Mouse (Mus musculus) erythroblast, embryonic 14.5 days (primary cell): ENCODE data around the gene Rflnb. TPM values are rescaled to one million over a fixed set of nuclear protein-coding genes. Genes with fewer than 3 reads are reported as not detected.

Experiments
- H3K27me3 ChIP-seq: 2 replicates; pipeline ENCODE4 v1.6.1; 2012; ENCODE audit warnings: inconsistent platforms; ENCODE audit not compliant: control insufficient read depth
- H3K36me3 ChIP-seq: 2 replicates; pipeline ENCODE4 v1.6.1; 2012; ENCODE audit warnings: mild to moderate bottlenecking, inconsistent platforms; ENCODE audit not compliant: control insufficient read depth
- H3K4me1 ChIP-seq: 2 replicates; pipeline ENCODE4 v1.6.1; 2012; ENCODE audit warnings: inconsistent platforms; ENCODE audit not compliant: control insufficient read depth
- H3K4me3 ChIP-seq: replicated peaks from 2 replicates; pipeline ENCODE3; 2012; ENCODE audit warnings: moderate library complexity, mild to moderate bottlenecking, inconsistent platforms
- H3K9me3 ChIP-seq: 2 replicates; pipeline ENCODE4 v1.6.1; 2012; ENCODE audit warnings: low read length, inconsistent platforms, mixed read lengths; ENCODE audit not compliant: control insufficient read depth
- GATA1 ChIP-seq: IDR thresholded peaks from 2 replicates; pipeline ENCODE4 v1.6.1; 2012; ENCODE audit warnings: low read length, inconsistent platforms, mixed read lengths
- TAL1 ChIP-seq: IDR thresholded peaks from 3 replicates; pipeline ENCODE4 v1.6.1; 2012; ENCODE audit warnings: low read length, inconsistent platforms, mixed read lengths
- polyA plus RNA-seq: library from polyadenylated mRNA; stranded (reverse); fragments of >175 nt; gene quantifications from 2 replicates; pipeline ENCODE4 v1.2.3, GENCODE M21; 2012

The Rflnb gene
- polyA plus RNA-seq, 1 experiment: 0.06 TPM

DNA sequence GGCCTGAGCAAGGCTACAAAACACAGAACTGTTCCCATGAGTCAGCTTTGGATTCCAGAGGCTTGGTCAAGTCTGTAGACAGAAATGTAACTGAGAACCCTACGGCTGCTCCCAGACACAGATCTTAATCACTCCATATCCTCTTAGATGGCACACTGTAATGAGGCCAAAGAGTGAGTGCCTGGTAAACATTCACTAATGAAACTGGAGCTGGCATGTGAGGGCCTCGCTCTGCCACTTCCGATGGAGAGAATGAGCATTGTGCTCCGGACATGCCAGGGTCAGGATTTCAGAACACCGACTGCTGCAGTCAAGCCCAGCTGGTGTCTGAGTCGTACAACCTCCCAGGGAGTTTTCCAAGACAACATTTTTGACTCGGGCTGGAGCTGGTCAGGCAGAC, 32.4 kb upstream of the Rflnb start:
- Histone ChIP-seq H3K4me1 (no peaks in the 10 kb centered on the region), H3K4me3 (no peak overlapping the region), H3K27me3 (no peaks in the 10 kb centered on the region), H3K9me3 (no peaks in the 10 kb centered on the region), H3K36me3 (peaks cover 2% of the 10 kb centered on the region; the same call in 1 of the 2 replicates)
- TF ChIP-seq GATA1: no peak
- no peak for TF ChIP-seq TAL1

DNA sequence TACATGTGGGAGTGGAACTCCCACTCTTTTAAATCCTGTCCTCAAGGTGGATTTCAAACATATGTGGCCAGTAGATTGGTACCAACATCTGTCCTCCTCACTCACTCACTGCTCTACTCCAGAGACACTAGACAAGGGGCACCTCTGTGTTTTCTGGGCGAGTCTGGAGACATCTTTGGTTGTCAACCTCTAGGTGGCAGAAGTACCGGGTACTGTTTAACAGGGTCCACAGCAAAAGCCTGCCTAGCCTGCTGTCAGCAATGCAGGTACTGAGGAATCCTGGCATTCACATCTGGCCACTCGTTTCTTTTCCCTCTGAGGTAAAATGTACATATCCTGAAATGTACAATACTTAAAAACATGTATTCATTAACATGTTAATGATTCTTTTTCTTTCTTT, 28.9 kb upstream of the Rflnb start:
- Histone ChIP-seq H3K4me3 (no peak overlapping the region), H3K27me3 (no peaks in the 10 kb centered on the region), H3K36me3 (peaks cover 2% of the 10 kb centered on the region; the same call in 1 of the 2 replicates), H3K4me1 (no peaks in the 10 kb centered on the region), H3K9me3 (no peaks in the 10 kb centered on the region)
- no peak for TF ChIP-seq TAL1
- TF ChIP-seq GATA1: no peak

DNA sequence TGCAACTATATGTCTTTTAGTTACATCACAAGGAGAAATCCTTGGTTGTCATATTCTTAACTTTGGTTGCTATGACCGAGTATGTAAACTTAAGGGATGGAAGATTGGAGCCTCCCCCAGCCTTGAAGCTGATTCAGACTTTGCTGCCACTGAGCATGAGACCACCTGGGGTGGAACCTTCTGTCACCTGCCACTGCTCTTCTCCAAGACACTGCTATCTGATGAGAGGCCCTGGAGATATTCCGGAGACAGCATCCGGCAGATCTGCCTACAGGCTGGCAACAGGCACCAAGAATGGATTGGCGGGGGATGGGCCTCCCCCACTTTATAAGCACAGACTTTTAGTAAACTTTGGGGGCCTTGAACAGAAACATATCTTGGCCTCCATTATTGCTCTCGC, 24.9 kb upstream of the Rflnb start:
- Histone ChIP-seq H3K27me3 (no peaks in the 10 kb centered on the region), H3K9me3 (no peaks in the 10 kb centered on the region), H3K4me3 (no peak overlapping the region), H3K4me1 (no peaks in the 10 kb centered on the region), H3K36me3 (peaks cover 2% of the 10 kb centered on the region; the same call in 1 of the 2 replicates)
- no peak for TF ChIP-seq GATA1
- TF ChIP-seq TAL1: no peak

DNA sequence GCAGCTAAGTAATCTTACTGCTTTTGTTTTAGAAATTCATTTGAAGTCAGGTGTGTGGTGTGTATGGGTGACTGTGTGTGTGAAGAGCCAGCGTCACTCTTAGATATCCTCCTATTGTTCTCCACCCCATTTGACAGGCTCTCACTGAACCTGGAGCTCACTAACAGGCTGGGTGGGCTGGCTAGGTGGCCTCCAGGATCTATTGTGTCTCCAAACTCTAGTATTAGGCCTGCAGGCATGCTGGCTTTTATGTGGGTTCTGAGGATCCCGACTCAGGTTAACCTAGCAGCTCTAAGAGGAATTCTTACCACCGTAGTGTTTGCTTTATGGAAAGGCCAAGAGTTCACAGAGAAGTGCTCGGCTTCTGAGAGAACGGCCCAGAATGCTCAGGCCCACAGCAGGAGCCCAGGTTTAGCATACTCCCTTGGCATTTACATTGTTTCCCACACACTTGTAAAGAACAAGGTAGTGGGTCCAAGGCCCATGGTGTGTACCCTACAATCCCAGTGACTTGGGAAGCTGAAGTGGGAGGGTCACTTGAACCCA, 23.5 kb upstream of the Rflnb start:
- no peaks in the 10 kb centered on the region for H3K9me3 ChIP-seq

DNA sequence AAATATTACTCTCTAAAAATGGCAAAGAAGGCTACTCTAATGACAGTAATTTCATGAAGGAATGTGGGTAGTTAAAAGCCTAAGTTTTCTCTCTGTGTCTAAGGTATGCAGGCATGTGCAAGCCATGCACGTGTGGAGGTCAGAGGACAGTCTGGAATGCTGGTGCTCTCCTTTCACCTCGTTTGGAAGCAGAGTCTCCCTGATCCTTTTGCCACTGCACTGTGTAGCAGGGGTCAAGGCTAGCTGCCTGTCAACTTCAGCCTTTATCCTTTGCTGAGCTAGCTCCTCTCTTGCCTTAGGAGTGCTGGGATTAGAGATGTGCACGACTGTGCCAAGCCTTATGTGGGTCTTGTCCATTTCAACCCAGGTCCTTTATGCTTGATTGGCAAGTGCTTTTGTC, 22.9 kb upstream of the Rflnb start:
- H3K4me3 ChIP-seq: no peak overlapping the region
- H3K9me3 ChIP-seq: no peaks in the 10 kb centered on the region
- H3K36me3 ChIP-seq: peaks cover 2% of the 10 kb centered on the region
- no peaks in the 10 kb centered on the region for H3K4me1 ChIP-seq
- no peaks in the 10 kb centered on the region for H3K27me3 ChIP-seq
- TF ChIP-seq GATA1 (no peak), TAL1 (no peak)

More for the DNA sequence above, 23.5 kb upstream of the Rflnb start:
- no peaks in the 10 kb centered on the region for H3K4me1 ChIP-seq
- no peaks in the 10 kb centered on the region for H3K27me3 ChIP-seq
- no peak overlapping the region for H3K4me3 ChIP-seq
- H3K36me3 ChIP-seq: peaks cover 2% of the 10 kb centered on the region; the same call in 1 of the 2 replicates
- TF ChIP-seq TAL1 (no peak), GATA1 (no peak)

DNA sequence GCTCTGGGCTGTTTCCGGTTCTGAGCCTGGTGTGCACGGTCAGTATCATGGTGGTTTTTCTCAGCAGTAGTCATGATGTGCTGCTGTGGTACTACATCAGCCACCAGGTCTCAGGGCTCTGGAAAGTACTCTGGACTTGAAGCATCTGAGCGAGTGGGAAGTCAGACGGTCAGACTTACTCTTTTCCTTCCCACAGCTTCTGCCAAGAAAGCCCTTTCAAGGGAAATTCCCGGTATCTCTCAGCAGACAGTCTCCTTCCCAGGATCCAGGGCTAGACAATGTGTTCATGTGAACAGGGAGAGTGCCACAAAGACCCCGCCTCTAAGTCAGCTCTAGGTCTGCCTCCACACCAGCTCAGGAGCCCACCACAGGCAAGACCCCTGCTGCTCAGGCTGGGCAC, 17.8 kb upstream of the Rflnb start:
- TF ChIP-seq GATA1 (no peak), TAL1 (no peak)
- no peaks in the 10 kb centered on the region for H3K27me3 ChIP-seq
- H3K9me3 ChIP-seq: no peaks in the 10 kb centered on the region
- H3K4me1 ChIP-seq: no peaks in the 10 kb centered on the region
- H3K4me3 ChIP-seq: no peak overlapping the region
- peaks cover 5% of the 10 kb centered on the region for H3K36me3 ChIP-seq

DNA sequence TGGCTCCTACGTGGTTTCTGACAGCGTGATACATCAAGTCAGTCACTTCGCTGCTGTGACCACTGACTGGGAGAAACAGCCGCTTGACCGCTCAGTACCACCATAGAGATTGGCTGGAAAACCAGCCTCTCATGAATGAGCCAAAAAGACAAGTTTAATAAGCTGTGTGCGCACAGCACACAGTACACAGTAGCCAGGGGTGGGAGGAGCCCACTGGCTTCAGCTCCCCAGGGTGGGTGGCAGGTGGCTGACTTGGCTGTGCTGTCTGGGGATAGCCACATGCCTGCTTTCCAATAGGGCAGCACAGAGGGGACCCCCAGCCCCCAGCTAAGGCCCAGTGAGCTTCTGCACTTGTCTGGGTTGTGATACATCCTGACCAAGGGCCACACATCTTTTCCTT, 16.9 kb upstream of the Rflnb start:
- peaks cover 5% of the 10 kb centered on the region for H3K36me3 ChIP-seq
- no peaks in the 10 kb centered on the region for H3K27me3 ChIP-seq
- no peak for TF ChIP-seq GATA1
- TF ChIP-seq TAL1: no peak

DNA sequence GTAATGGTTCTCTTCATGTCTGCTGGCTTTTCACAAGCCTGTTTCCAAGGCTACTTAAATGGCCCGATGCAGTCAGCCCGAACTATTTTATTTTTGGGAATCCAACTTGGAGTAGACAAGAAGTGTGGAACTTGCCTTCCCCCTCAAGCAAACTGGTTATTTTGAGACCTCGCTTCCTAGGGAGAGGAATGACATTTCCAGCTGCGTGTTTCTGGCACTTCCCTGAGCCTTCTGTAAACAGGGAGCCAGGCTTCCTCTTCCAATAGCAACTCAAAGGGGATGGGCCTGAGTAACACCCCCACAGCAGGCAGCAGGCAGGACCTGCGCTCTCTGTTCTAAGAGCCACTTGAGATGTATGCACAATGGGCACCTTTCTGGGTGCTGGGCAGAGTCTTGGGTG, 15.3 kb upstream of the Rflnb start:
- Histone ChIP-seq H3K27me3 (no peaks in the 10 kb centered on the region), H3K9me3 (no peaks in the 10 kb centered on the region), H3K4me3 (no peak overlapping the region), H3K36me3 (peaks cover 5% of the 10 kb centered on the region), H3K4me1 (no peaks in the 10 kb centered on the region)
- TF ChIP-seq GATA1 (no peak), TAL1 (no peak)

More for the DNA sequence above, 16.9 kb upstream of the Rflnb start:
- H3K4me1 ChIP-seq: no peaks in the 10 kb centered on the region
- H3K4me3 ChIP-seq: no peak overlapping the region
- H3K9me3 ChIP-seq: no peaks in the 10 kb centered on the region

DNA sequence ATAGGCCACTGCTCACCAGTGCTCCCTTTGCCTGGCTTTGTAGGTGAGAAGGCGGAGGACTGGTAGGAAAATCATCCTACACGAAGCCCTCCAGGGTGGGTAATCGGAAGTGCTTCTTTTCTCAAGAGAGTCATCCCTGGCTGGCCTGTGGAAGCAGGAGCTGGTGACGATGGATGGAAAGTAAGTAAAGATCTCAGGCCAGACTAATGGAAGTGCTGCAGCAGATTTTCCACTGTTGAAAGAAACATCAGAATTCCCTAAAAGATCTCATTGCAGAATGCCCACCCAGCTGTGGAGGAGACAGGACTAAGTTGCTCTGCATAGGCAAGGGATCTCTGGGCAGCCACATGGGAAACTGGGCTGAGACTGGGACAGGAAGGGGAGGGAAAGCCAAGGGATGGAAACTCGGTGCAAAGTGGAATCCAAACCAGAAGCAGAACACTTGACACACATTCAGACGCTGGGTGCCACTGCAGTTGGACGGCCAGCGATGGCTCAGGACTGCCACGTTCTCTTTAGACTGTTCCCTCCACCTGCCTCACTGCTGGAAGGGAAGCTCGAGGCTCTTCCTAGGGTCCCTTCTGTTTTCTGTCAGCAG, 14.6 kb upstream of the Rflnb start:
- Histone ChIP-seq H3K27me3 (no peaks in the 10 kb centered on the region), H3K9me3 (no peaks in the 10 kb centered on the region), H3K4me3 (no peak overlapping the region), H3K36me3 (peaks cover 5% of the 10 kb centered on the region), H3K4me1 (no peaks in the 10 kb centered on the region)
- TF ChIP-seq GATA1 (no peak), TAL1 (no peak)
